Mouse (Mus musculus) hindbrain, postnatal 0 days (tissue): Measurements from ENCODE around the gene Lrrc71. TPM values are rescaled to one million over a fixed set of nuclear protein-coding genes. Genes with fewer than 3 reads are reported as not detected.

Experiments
- ATAC-seq: fragments of 200-750 bp; cut with Nextera tagmentation; 2 replicates; pipeline ENCODE4 v1.8.0; 2017; ENCODE audit warnings: mild to moderate bottlenecking, moderate TSS enrichment, moderate library complexity
- DNase-seq: peaks from one replicate; pipeline ENCODE4 v3.0.0-alpha.2; 2015; ENCODE audit warnings: low spot score
- H3K27ac ChIP-seq: fragments of 300-500 bp; sonication (generic); 2 replicates; pipeline ENCODE4 v1.5.1; 2014; ENCODE audit warnings: mild to moderate bottlenecking
- H3K27me3 ChIP-seq: fragments of 300-500 bp; sonication (generic); 2 replicates; pipeline ENCODE4 v1.6.1; 2014; ENCODE audit warnings: low read length, mixed read lengths; ENCODE audit not compliant: insufficient read depth
- H3K36me3 ChIP-seq: fragments of 300-500 bp; sonication (generic); 2 replicates; pipeline ENCODE4 v1.6.1; 2014; ENCODE audit warnings: low read length, mixed read lengths; ENCODE audit not compliant: insufficient read depth
- H3K4me1 ChIP-seq: fragments of 300-500 bp; sonication (generic); 2 replicates; pipeline ENCODE4 v1.6.1; 2014; ENCODE audit warnings: antibody characterized with exemption, low read length, mixed read lengths; ENCODE audit not compliant: insufficient read depth
- H3K4me2 ChIP-seq: fragments of 300-500 bp; sonication (generic); 2 replicates; pipeline ENCODE4 v1.6.1; 2014; ENCODE audit warnings: low read depth, mild to moderate bottlenecking, low read length, moderate library complexity, mixed read lengths
- H3K4me3 ChIP-seq: fragments of 300-500 bp; sonication (generic); 2 replicates; pipeline ENCODE4 v1.5.1; 2014; ENCODE audit warnings: low read length
- H3K9ac ChIP-seq: fragments of 300-500 bp; sonication (generic); replicated peaks from 2 replicates; pipeline ENCODE4 v1.6.1; 2014; ENCODE audit warnings: mild to moderate bottlenecking, low read length, moderate library complexity, mixed read lengths
- H3K9me3 ChIP-seq: fragments of 300-500 bp; sonication (generic); 2 replicates; pipeline ENCODE4 v1.6.1; 2016; ENCODE audit warnings: low read length, mixed read lengths
- CTCF ChIP-seq: IDR thresholded peaks from 2 replicates; pipeline ENCODE4 v1.5.1; 2016; ENCODE audit warnings: antibody characterized with exemption, control low read depth, low read depth
- WGBS: fragments of 180-500 bp; shearing (Covaris S2); extraction: QIAGEN DNeasy Blood & Tissue Kit; methylation state at CpG from one replicate; pipeline ENCODE4 v1.1.7; 2014; 5-methylcytosine and 5-hydroxymethylcytosine counted together
- polyA plus RNA-seq: library from polyadenylated mRNA; unstranded; fragments of >200 nt; fragmentation: Nextera tagmentation; extraction: Ambion mirVana; gene quantifications from 2 replicates; pipeline ENCODE4 v1.2.1, GENCODE M21; 2015
- total RNA-seq: library from RNA; depleted of rRNA; stranded (reverse); fragments of >200 nt; gene quantifications from 2 replicates; pipeline ENCODE4 v1.2.3, GENCODE M21; 2014

The Lrrc71 gene
- total and polyA plus RNA-seq, 2 experiments from 2014 or later: 1.2 to 4.4 TPM

DNA sequence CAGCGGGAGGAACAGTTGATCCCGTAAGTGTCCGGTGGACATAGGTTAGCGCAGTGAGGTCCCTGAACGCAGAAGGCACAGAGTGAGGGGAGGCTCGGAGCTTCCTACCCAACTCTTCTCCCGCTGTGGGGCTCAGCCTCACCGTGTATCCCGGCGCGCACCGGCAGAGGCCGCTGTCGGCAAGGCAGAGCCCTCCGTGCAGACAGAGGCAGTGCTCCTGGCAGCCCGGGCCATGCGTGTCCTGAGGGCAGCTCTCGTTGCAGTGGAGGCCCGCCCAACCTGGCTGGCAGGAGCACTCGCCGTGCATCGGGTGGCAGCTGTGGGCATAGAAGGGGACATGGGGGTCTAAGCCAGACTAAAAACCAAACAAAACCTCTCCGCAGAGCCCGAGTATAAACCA is 7.5 kb upstream of the Lrrc71 start:
- WGBS: 4% methylated on average over 24 of the region's 24 CpGs
- peak; percentile 86 for DNase-seq
- H3K4me2 ChIP-seq: peak overlapping the region; percentile 51
- peak; percentile 99 for TF ChIP-seq CTCF
- H3K36me3 ChIP-seq: no peaks in the 10 kb centered on the region
- no peaks in the 10 kb centered on the region for H3K4me1 ChIP-seq
- H3K4me3 ChIP-seq: peak overlapping the region; percentile 29
- no peaks in the 10 kb centered on the region for H3K9me3 ChIP-seq
- no peaks in the 10 kb centered on the region for H3K27me3 ChIP-seq
- no peak overlapping the region for H3K27ac ChIP-seq
- peak overlapping the region; percentile 39; the same call in 1 of the 2 replicates for H3K9ac ChIP-seq
- ATAC-seq: peak; percentile 88

DNA sequence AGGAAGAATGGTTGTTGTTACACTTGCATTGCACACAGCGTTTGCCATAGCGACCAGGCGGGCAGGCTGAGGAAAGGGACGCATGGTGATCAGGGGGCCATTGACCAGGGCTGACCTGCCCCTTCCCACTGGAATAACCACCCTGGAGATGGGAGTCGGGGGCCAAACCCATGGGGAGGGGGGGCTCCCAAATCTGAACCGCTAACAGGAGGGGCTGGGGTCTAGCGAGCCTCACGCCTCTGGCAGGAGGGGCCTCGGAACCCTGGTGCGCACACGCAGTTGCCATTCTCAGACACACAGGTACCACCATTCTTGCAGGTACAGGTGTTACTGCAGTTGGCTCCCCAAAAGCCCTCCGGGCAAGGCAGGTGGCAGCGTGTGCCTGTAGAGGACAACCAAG is 5.4 kb upstream of the Lrrc71 start:
- no peak for TF ChIP-seq CTCF
- no peak for DNase-seq
- 72% methylated on average over 13 of the region's 13 CpGs for WGBS
- ATAC-seq: no peak
- H3K4me1 ChIP-seq: no peaks in the 10 kb centered on the region
- no peaks in the 10 kb centered on the region for H3K36me3 ChIP-seq
- H3K27me3 ChIP-seq: no peaks in the 10 kb centered on the region
- H3K27ac ChIP-seq: no peak overlapping the region
- no peak overlapping the region for H3K4me3 ChIP-seq
- H3K9me3 ChIP-seq: no peaks in the 10 kb centered on the region
- no peak overlapping the region for H3K4me2 ChIP-seq
- H3K9ac ChIP-seq: no peak overlapping the region

DNA sequence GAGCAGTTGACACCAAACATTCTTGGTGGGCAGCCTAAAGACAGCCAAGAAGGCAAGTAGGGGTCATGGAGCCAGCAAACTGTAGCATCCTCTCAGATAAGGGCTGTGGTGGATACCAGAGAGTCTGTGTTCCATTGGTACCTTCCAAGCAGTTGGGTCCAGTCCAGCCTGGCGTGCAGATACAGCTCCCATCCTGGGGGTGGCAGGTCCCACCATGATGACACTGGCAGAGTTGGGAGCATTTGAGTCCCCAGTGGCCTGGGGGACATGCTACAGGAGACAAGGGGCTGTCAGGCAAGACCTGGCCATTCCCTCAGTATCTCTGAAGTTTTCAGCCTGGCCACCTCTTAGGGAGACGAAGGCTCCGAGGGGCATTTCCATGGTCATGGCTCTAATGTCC is 4.1 kb upstream of the Lrrc71 start:
- no peak overlapping the region for H3K4me2 ChIP-seq
- DNase-seq: no peak
- ATAC-seq: no peak
- H3K9me3 ChIP-seq: no peaks in the 10 kb centered on the region
- no peaks in the 10 kb centered on the region for H3K36me3 ChIP-seq
- H3K4me1 ChIP-seq: no peaks in the 10 kb centered on the region
- WGBS: 87% methylated on average over 3 of the region's 3 CpGs
- H3K4me3 ChIP-seq: no peak overlapping the region
- no peak overlapping the region for H3K27ac ChIP-seq
- no peaks in the 10 kb centered on the region for H3K27me3 ChIP-seq
- TF ChIP-seq CTCF: no peak
- H3K9ac ChIP-seq: no peak overlapping the region

DNA sequence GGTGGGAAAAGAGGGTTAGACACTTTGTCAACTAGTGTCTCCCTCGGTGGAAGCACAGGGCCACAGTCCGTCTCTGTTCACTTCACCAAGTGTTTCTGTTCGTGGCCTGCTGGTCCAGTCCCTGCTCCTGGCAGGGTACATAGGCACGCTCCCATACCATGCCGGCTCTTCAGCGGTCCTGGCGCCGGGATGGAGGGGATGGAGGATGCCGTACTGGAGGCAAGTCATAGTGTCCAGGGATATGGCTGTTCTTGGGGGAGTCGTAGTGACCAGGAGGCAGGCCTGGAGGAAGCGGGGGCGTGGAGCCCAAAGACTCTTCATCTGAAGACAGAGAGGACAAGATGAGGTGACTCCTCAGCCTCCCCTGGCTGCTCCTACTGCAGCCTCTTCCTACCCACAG is 1.6 kb upstream of the Lrrc71 start:
- DNase-seq: no peak
- ATAC-seq: no peak
- H3K4me3 ChIP-seq: no peak overlapping the region
- no peak overlapping the region for H3K4me2 ChIP-seq
- TF ChIP-seq CTCF: no peak
- no peak overlapping the region for H3K9ac ChIP-seq
- WGBS: 86% methylated on average over 12 of the region's 12 CpGs
- no peaks in the 10 kb centered on the region for H3K36me3 ChIP-seq
- no peak overlapping the region for H3K27ac ChIP-seq
- H3K9me3 ChIP-seq: no peaks in the 10 kb centered on the region
- H3K4me1 ChIP-seq: no peaks in the 10 kb centered on the region
- H3K27me3 ChIP-seq: no peaks in the 10 kb centered on the region

DNA sequence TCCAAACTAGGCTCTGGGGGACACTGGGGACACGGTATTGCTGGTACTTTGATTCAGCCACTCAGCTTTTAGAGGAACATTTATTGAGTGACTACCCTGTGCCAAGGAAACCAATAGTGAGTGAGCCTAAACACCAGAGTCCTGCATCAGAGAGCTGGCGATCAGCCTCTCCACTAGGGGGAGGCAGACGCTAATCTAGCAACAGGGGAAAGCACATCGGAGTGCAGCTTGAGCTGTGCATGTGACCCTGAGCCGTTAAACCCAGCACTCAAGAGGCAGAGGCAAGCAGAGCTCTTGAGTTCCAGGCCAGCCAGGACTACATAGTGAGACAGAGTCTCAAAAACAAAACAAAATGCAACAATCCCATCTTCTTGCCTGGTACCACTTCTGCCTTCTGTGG is 611 bp upstream of the Lrrc71 start:
- 19% methylated on average over 5 of the region's 5 CpGs for WGBS
- Histone ChIP-seq H3K27ac (no peak overlapping the region), H3K9me3 (no peaks in the 10 kb centered on the region), H3K4me3 (no peak overlapping the region), H3K36me3 (no peaks in the 10 kb centered on the region), H3K4me2 (no peak overlapping the region), H3K9ac (no peak overlapping the region), H3K4me1 (no peaks in the 10 kb centered on the region), H3K27me3 (no peaks in the 10 kb centered on the region)
- DNase-seq (peak; percentile 47), ATAC-seq (no peak)
- TF ChIP-seq CTCF: peak; percentile 70

DNA sequence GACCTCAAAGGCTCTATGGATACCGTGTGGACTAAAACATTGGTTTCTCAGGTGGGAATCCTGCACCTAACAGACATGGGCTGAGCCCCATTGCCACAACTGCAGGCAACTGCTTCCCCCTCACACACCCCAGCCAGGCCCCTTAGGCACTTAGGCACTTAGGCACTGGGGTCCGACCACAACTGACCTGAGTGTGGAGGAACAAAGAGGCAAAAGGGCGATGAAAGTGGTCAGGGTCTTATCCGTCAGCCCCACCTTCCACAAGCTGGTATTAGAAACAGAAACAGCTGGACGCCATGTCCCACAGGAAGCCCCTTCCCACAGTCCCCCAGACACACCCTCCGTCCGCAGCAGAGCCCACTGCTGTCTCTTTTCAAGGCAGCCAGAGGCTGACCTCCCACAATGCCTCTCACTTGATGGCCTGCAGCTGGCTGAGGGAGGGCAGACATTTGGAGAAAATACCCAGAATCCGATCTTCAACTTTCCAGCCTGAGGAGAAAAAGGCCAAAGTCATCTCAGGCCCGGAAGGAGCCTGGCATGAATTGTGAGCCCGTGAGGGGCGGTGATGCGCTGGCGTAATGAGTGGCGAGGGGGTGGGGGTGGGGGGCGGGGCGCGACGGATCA is 3.3 kb downstream of the Lrrc71 start:
- TF ChIP-seq CTCF: no peak
- Histone ChIP-seq H3K27me3 (no peaks in the 10 kb centered on the region), H3K4me1 (no peaks in the 10 kb centered on the region), H3K9ac (no peak overlapping the region), H3K4me2 (peak overlapping the region; percentile 27; the same call in 1 of the 2 replicates), H3K27ac (no peak overlapping the region), H3K36me3 (no peaks in the 10 kb centered on the region), H3K4me3 (no peak overlapping the region), H3K9me3 (no peaks in the 10 kb centered on the region)
- DNase-seq: no peak
- ATAC-seq: no peak
- 36% methylated on average over 18 of the region's 18 CpGs for WGBS

DNA sequence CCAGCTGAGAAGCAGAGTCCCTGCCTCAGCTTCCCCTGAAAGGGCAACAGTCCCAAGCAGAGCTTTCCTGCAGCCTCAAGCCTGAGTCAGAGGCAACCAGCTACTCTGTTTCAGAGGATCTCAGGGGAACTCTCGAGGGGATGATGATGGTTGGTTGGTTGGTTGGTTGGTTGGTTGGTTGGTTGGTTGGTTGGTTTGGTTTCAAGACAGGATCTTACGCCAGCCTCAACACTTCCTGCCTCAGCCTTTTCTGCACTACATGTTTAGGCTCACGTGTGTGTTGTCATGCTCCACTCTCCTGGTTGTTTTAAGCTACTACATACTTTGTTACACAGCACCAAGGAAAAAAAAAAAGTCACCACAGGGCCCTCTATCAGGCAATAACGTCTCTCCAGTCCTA is 4.5 kb downstream of the Lrrc71 start:
- Histone ChIP-seq H3K4me1 (no peaks in the 10 kb centered on the region), H3K36me3 (peaks cover under 1% of the 10 kb centered on the region; the same call in 1 of the 2 replicates), H3K27ac (no peak overlapping the region), H3K4me3 (no peak overlapping the region), H3K27me3 (no peaks in the 10 kb centered on the region), H3K9ac (no peak overlapping the region), H3K4me2 (no peak overlapping the region), H3K9me3 (no peaks in the 10 kb centered on the region)
- WGBS: 82% methylated on average over 4 of the region's 4 CpGs
- no peak for TF ChIP-seq CTCF
- no peak for DNase-seq
- ATAC-seq: no peak
